Mouse (Mus musculus) frontal cortex, postnatal 14 days (tissue): ENCODE results near the gene Mup20.
"Not testable (repeated sequence)": the region's sequence is repeated elsewhere in the genome, so short reads cannot be mapped to it uniquely, and the experiment has no call there.

Experiments used
- DNase-seq, 2 experiments: peaks; one replicate each; pipeline ENCODE4 v3.0.0; 2022; ENCODE audit warnings: low spot score in 2 of 2

Mup20 gene

GRCm38 (mm10) chr4:62054058-62054457 lies at the start of gene Mup20:
Gene Mup20, minus strand, starts transcription at chr4:62054158.
- not testable (repeated sequence) for DNase-seq

DNA sequence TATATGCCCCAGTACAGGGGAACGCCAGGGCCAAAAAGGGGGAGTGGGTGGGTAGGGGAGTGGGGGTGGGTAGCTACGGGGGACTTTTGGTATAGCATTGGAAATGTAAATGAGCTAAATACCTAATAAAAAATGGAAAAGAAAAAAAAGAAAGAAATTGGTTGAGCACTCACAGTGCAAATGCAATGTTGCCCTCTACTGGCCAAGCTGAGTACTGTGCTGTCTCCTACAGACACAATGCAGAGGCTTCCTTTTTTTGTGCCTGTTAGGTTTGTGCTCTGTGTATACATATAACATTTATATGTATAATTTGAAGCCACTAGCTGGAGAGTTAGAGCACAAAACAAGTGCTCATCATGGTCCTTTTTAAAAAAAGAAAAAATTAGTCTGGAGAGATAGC lies 49.4 kb upstream of the Mup20 start:
- peak in 1 of 2 experiments; percentile 9 for DNase-seq

DNA sequence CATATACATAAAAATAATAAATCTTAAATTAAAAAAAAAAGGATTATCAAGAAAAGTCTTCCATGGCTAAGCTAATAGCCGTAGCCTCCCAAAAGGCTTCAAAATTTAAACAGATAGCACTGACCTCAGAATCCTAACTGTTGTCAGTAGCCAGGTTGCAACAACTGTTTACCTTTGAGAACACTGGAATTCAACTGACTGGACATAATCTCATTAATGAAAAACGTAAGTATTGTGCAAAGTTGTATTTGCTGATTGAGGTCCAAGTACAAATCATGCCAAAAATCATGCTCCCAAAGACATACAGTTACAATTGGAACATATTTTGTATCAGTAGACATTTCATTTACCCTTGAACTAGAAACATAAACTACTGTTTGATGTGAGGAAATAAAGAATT lies 34.0 kb upstream of the Mup20 start:
- DNase-seq: no peak

GRCm38 (mm10) chr4:62087241-62087640 lies 33.3 kb upstream of the Mup20 start, which contains the start of gene Mup3:
Gene Mup3, minus strand, starts transcription at chr4:62087342.
- no peak for DNase-seq

GRCm38 (mm10) chr4:62082755-62083154 lies 28.8 kb upstream of the Mup20 start:
- DNase-seq: no peak

DNA sequence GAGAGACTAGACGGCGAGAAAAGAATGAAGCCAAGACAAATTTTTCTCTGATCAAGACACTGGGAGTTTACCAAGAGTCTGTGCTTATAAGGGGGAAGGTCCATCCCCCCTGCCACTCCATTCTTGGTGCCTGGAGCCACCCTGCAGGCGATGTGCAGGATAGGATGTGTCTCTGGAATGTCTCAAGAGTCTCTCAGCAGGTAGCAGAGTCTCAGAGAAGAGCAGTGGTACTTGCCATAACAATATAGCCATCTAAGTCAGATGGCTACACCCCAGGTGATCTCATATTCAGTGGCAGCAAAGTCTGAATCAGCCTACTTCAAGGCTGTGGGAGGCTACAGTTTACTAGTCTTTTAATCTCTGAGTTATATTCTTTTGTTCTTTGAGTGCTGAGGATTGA lies 21.2 kb upstream of the Mup20 start:
- no peak for DNase-seq

DNA sequence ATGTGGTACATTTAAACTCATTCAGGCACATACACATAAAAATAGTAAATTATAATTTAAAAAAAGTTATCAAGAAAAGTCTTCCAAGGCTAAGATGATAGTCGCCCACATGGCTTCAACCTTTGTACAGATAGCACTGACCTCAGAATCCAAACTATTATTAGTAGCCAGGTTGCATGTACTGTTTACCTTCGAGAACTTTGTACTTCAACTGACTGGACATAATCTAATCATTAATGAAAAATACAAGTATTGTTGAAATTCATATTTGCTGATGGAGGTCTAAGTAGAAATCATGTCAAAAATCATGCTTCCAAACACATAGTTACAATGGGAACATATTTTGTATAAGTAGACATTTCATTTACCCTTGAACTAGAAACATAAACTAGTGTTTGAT lies 822 bp upstream of the Mup20 start:
- not testable (repeated sequence) for DNase-seq

- DNase-seq: no peak
These were observed 27.7 kb downstream of the Mup20 start for GRCm38 (mm10) chr4:62026281-62026680.

- DNase-seq: no peak
These were observed 29.6 kb downstream of the Mup20 start for GRCm38 (mm10) chr4:62024256-62024959.

GRCm38 (mm10) chr4:62023646-62024045 lies 30.3 kb downstream of the Mup20 start:
- no peak for DNase-seq

DNA sequence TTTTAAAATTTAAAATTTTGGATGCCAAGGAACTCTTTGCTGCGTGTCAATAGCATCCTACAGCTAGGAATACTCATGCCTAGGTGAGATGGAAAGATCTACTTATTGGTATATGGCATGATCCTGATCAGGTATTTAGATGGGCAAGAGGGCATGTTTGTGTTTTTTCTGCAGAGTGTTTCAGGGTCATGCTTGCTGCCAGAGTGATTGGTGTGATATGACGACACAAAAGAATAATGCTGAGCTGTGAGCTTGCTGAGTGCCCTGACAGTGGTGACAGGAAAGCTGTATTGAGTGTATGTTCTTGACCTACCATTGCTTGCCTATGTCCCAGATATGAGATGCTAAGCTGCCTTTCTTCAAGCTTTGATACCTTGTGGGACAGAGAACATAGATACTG lies 30.8 kb downstream of the Mup20 start:
- DNase-seq: no peak

GRCm38 (mm10) chr4:62020511-62020910 lies 33.4 kb downstream of the Mup20 start:
- DNase-seq: not testable (repeated sequence)
